Mouse (Mus musculus) Patski (cell line): ENCODE measurements around the gene Spaca6. TPM values are rescaled to one million over a fixed set of nuclear protein-coding genes. Genes with fewer than 3 reads are reported as not detected.
A peak's percentile ranks its signal among the peaks of the same experiment; 100 is the strongest.

Experiments
- ATAC-seq: fragments of 100-300 bp; one replicate; pipeline ENCODE4 v1.8.0; 2021
- CTCF ChIA-PET: fragments of 350-600 bp; sonication (Branson Sonifier 250); formaldehyde crosslinking; loops from one replicate; lab custom pipeline; 2022; ENCODE audit warnings: inconsistent platforms; lab: Charles Lee
- POLR2A ChIA-PET: fragments of 350-600 bp; sonication (Branson Sonifier 250); formaldehyde crosslinking; loops from one replicate; lab custom pipeline; 2022; ENCODE audit warnings: antibody characterized with exemption, inconsistent platforms; lab: Charles Lee
- DNase-seq: peaks from one replicate; pipeline ENCODE4 v3.0.0-alpha.2; 2011; ENCODE audit warnings: low read depth, low spot score
- H3K27me3 ChIP-seq: fragments of 371-371 bp; one replicate; pipeline ENCODE4 v1.5.1; 2021
- CTCF ChIP-seq: fragments of 100-300 bp; IDR thresholded peaks from one replicate; pipeline ENCODE4 v1.5.1; 2021
- in situ Hi-C: fragments of 300-500 bp; cut with MboI; formaldehyde crosslinking; loops from 3 replicates; pipeline ENCODE4 v1.11.1; 2018; ENCODE audit warnings: low pct_unique_long_range_greater_than_20kb, mixed read lengths
- polyA plus RNA-seq: library from polyadenylated mRNA; unstranded; gene quantifications from one replicate; pipeline ENCODE4 v1.2.3, GENCODE M21; 2021

The Spaca6 gene
- polyA plus RNA-seq, 1 experiment from 2014 or later = 34.8 TPM

DNA sequence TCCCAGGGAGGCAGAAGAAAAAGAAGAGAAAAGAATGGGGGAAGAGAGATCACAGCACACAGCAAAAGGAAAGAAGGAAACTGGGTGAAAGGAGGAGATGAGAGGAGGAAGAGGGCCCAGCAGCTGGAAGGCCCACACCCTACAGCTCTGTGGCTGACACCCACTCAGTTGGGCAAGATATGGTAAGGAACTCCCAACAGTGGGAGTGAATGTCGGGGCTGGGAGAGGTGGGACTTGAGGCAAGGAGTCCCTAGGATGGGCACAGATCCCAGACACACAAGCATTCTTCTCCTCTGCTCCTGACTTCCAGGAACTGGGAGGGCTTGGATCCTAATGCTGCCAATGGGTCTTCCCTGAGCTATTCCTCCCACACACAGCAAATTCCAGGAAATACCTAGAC lies 35.4 kb downstream of the Spaca6 start:
- no peak for ATAC-seq
- no peaks in the 10 kb centered on the region for H3K27me3 ChIP-seq
- TF ChIP-seq CTCF = no peak
- no peak for DNase-seq
- ChIA-PET POLR2A (no interaction called here), CTCF (no interaction called here)
- in situ Hi-C loops = no loop called here

DNA sequence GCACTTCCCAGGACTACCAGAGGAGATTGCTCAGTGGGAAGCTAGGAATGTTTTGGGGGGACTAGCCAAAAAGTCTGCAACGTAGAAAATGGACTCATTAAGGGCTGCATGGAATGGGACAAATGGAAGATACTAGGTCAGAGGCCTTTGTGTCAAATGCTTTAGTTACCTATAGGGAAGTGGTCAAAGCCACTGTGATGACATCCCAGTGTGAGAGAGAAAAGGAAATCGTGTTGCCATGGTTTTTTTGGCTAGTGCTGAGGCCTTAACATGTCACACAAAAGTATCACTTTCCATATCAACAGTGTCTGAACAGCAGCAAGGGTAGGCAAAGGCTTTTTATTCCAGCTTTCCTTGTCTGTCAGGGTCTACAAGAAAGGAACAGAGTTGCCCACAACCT lies 38.2 kb downstream of the Spaca6 start:
- ChIA-PET POLR2A (no interaction called here), CTCF (interaction anchor here (0.6 kb wide), 1 partner anchor 13 kb away, joined by 3 read pairs; no protein-coding TSS in a partner anchor)
- no peak for DNase-seq
- no peak for TF ChIP-seq CTCF
- no peaks in the 10 kb centered on the region for H3K27me3 ChIP-seq
- no peak for ATAC-seq
- in situ Hi-C loops = no loop called here

DNA sequence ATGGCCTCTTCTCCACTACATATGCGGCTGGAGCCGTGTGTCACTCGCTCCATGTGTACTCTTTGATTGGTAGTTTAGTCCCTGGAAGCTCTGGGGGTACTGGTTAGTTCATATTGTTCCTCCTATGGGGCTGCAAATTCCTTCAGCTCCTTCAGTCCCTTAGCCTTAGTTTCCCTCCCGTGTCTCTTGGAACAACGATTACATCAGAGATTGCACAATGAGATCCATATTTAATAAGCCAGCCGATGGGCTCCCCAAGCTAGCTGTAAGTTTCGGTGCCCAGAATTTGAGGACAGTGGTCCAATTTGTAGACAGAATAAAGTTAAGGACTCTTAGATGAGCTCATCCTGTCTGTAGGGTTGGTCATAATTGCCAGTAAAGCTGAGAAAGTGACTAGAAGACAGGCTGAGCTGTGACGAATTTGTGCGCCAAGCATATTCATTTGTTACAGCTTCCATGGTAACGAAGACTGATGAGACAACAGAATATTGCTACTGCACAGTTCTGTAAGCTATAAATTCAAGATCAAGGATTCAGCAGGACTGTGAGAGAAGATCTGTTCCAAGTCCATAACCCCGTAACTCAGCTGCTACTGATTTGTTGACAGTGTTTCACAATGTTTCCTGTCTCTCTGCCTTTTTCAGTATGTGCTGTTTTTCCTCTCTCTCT lies 40.0 kb downstream of the Spaca6 start:
- POLR2A ChIA-PET = no interaction called here
- no peaks in the 10 kb centered on the region for H3K27me3 ChIP-seq
- TF ChIP-seq CTCF = no peak
- DNase-seq = no peak
- CTCF ChIA-PET = interaction anchor here (1.2 to 1.8 kb wide), 2 partner anchors 8 to 101 kb away, joined by 3 to 5 read pairs; no protein-coding TSS in a partner anchor
- in situ Hi-C loops = no loop called here
- ATAC-seq = no peak

DNA sequence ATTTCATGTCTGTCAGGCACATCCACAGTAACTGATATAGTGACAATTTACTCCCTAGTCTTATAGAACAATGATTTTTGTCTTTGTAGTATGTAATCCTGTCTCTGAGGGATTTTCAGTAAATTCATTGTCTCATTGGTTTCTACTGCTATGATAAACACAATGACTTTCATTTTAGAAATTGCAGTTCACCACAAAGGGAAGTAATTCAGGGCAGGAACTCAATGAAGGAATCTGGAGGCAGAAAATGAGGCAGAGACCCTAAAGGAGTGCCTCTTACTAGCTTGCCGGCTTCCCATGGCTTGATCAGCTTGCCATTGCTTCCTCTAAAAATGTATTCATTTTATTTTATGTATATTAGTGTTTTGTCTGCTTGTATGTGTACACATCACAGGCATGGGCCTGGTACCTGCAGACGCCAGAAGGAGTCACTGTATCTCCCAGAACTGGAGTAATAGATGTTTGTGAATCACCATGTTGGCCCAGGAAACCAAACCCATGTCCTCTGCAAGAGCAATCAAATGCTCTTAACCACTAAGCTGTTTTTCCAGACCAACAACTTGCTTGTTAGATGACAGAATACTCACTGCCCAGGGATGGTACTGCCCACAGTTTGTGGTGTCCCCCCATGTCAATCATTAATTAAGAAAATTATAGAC lies 44.1 kb downstream of the Spaca6 start:
- TF ChIP-seq CTCF = peak; percentile 28
- POLR2A ChIA-PET = no interaction called here
- no peaks in the 10 kb centered on the region for H3K27me3 ChIP-seq
- ATAC-seq = peak; percentile 26
- in situ Hi-C loops = no loop called here
- no peak for DNase-seq
- CTCF ChIA-PET = interaction anchor here (1.1 to 1.3 kb wide), 3 partner anchors 10 to 26 kb away, joined by 3 read pairs; no protein-coding TSS in a partner anchor

DNA sequence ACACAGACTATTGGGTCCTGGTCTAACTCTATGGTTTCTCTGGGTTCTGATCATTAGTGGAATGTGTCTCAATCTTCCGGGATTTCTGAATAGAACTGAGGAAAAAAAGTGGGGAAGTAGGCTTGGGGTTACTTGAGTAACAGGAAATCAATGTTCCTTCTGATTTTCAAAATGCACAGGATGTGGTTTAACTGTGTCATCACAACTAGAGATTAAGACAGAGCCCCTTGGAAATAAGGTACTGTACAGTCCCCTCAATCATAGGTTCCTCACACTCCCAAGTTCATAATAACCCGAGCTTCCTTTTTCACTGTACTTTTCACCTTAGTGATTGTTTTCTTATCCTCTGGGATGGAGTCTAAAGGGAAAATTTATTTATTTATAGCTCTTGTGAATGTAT lies 44.7 kb downstream of the Spaca6 start:
- H3K27me3 ChIP-seq = no peaks in the 10 kb centered on the region
- ATAC-seq (no peak), DNase-seq (no peak)
- in situ Hi-C loops = no loop called here
- ChIA-PET POLR2A (no interaction called here), CTCF (interaction anchor here (1.1 to 1.3 kb wide), 3 partner anchors 11 to 27 kb away, joined by 3 read pairs; no protein-coding TSS in a partner anchor)
- TF ChIP-seq CTCF = no peak

DNA sequence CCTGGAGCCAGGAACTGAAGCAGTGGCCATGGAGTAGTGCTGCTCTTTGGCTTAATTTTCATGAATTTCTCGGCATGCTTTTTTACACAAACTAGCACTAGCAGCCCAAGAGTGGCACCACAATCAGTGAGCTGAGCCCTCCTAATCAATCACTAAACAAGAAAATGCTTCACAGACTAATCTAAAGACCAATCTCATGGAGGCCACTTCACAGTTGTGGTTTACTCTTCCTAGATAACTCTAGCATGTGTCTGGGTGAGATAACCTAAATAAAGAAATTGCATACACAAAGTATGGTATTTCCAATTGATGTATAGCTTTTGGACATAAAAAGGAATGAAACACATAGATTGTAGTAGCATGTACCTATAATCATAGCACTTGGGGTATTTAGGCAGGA lies 52.4 kb downstream of the Spaca6 start:
- TF ChIP-seq CTCF = no peak
- in situ Hi-C loops = no loop called here
- CTCF ChIA-PET = interaction anchor here (0.7 kb wide), 1 partner anchor 11 kb away, joined by 3 read pairs; no protein-coding TSS in a partner anchor
- ATAC-seq (no peak), DNase-seq (no peak)
- H3K27me3 ChIP-seq = peaks cover 15% of the 10 kb centered on the region
- POLR2A ChIA-PET = no interaction called here

DNA sequence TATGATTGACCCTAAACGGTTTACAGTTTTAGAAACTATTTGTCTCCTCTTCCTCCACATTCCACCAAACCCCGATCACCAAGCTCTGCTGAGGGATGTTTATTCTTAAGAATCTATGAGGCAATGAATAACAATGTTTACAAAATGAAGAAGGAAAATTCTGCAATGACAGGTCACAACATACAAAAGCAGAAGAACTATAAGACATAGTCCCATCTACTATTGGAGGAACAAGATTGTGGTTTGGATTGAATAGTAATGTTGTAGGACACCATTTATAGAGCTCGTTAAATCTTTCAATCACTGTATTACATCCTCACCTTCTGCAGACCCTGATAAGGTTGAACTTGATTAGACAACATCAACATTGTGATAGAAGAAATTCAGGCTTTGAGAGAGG lies 55.7 kb downstream of the Spaca6 start:
- POLR2A ChIA-PET = no interaction called here
- in situ Hi-C loops = no loop called here
- CTCF ChIA-PET = no interaction called here

DNA sequence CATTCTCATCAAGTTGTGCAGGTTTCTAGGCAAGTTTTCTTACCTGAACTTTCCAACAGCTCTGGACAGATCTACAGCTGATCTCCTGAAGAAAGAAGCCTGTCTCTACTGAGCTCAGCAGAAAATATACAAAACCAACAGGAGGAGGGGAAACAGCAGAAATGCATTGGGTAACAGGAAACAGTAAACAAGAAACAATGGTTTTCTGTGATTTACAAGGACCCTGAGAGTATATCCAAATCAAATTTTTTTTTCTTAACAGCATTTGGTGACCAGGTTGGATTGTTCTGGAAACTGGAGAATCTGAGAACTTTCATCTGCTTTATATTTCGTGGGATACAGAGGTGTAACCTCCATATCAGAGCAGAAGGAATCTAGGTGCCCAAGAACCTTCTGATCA lies 56.9 kb downstream of the Spaca6 start, which contains the start of gene Fpr1:
Fpr1 (minus strand) TSS at position 101 of the 400 bp plus-strand sequence.
- ChIA-PET POLR2A (no interaction called here), CTCF (no interaction called here)
- in situ Hi-C loops = no loop called here
- TF ChIP-seq CTCF = no peak
- H3K27me3 ChIP-seq = peaks cover 22% of the 10 kb centered on the region
- DNase-seq (no peak), ATAC-seq (no peak)

More for the DNA sequence above, 55.7 kb downstream of the Spaca6 start:
- no peak for TF ChIP-seq CTCF
- H3K27me3 ChIP-seq = peaks cover 16% of the 10 kb centered on the region
- ATAC-seq = no peak
- DNase-seq = no peak

DNA sequence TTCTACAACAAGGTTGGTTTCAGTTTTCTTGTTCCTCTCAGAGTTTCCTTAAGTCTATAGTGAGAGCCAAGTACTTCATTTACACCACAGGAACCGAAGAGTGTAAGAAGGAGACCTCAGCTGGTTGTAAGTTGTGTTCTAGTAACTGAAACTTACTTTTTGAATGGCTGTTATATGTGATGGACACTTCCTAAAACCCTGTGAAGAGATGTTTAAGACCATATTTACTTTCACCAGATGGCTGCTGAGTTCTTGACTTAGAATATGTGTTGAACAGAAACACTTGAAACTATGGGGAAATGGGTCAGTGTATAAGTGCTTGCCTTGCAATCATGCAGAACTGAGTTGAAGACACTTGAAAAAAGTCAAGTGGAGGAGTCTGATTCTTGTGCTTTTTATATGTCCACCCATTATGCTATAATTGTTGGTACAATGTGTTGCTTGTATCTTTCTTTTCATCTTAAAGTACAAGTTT lies 60.9 kb downstream of the Spaca6 start, which contains the start of the genes Fpr2 and Fpr3:
Fpr2 (plus strand) TSS at position 51 of the 475 bp plus-strand sequence.
Fpr3 (plus strand) TSS at position 79 of the 475 bp plus-strand sequence.
- POLR2A ChIA-PET = no interaction called here
- in situ Hi-C loops = no loop called here

DNA sequence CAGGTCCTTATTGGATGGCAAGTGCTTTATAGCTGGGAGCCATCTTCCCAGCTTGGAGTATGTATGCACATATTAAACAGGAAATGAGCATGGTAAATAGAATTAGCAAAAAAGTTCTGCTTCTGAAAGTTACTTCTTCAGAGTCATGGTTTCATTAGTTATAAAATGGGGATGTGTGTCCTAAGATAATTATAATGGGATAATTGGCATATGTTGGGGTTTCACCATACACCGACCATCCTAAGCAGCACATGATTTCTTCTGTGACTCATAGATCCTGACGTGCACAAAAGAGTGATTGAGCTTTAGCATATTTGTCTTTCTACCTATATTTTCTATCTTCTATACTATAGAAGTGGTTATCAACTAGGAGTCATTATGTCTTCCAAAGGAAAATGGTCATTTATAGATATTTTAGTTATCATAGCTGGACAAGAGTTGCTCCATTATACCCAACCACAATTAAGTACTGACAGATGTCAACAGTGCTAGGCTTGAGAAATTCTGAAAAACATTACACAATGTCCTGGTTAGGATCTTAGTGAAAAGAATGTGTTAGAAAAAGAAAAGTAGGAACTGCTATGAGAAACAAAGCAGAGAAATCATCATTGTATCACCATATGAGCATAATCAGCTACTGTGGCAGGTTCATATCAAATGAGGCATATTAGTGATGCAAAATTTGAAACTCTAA lies 62.9 kb downstream of the Spaca6 start:
- TF ChIP-seq CTCF = no peak
- H3K27me3 ChIP-seq = peaks cover 13% of the 10 kb centered on the region
- DNase-seq = no peak
- no peak for ATAC-seq
- ChIA-PET POLR2A (no interaction called here), CTCF (interaction anchor here (1.1 kb wide), 1 partner anchor 9 kb away, joined by 3 read pairs; no protein-coding TSS in a partner anchor)
- in situ Hi-C loops = loop anchor here (5.0 kb wide), 1 partner anchor 118 kb away; no protein-coding TSS in a partner anchor

More for the DNA sequence above, 60.9 kb downstream of the Spaca6 start, which contains the start of the genes Fpr2 and Fpr3:
- DNase-seq = no peak
- CTCF ChIA-PET = no interaction called here
- TF ChIP-seq CTCF = no peak
- peaks cover 18% of the 10 kb centered on the region for H3K27me3 ChIP-seq
- no peak for ATAC-seq

Other genes starting within 250 kb of the Spaca6 start
- 34.8 TPM for gene Lnpep, start 202.1 kb upstream of the Spaca6 start, polyA plus RNA-seq
- not detected for gene Vmn2r90, start 123.4 kb upstream of the Spaca6 start, polyA plus RNA-seq
- gene Has1, start 28.0 kb downstream of the Spaca6 start, polyA plus RNA-seq = 0.27 TPM
- 0.22 TPM for gene Fpr1, start 56.8 kb downstream of the Spaca6 start, polyA plus RNA-seq
- 0.45 TPM for gene Fpr2, start 60.7 kb downstream of the Spaca6 start, polyA plus RNA-seq
- not detected for gene Fpr3, start 60.7 kb downstream of the Spaca6 start, polyA plus RNA-seq
- not detected for gene Fpr-rs4, start 194.6 kb downstream of the Spaca6 start, polyA plus RNA-seq
- gene Vmn2r124, start 222.3 kb downstream of the Spaca6 start, polyA plus RNA-seq = not detected